Mouse (Mus musculus): Measurements from ENCODE around the gene Atp5c1. TPM values are rescaled to one million over a fixed set of nuclear protein-coding genes. Genes with fewer than 3 reads are reported as not detected.
A peak's percentile ranks its signal among the peaks of the same experiment; 100 is the strongest.

Atp5c1 gene
- polyA plus RNA-seq, 1 experiment from 2014 or later: 409 TPM

- Histone ChIP-seq H3K4me1 (replicated peaks) (0 out of 2 replicates have a peak, but pooled peaks cover 5% of the 10 kb centered on the region), H3K9ac (no peak overlapping the region), H3K4me3 (replicated peaks) (no peak overlapping the region), H3K9me3 (replicated peaks) (no peaks in the 10 kb centered on the region), H3K27me3 (no peaks in the 10 kb centered on the region), H3K27ac (0 out of 2 replicates have a peak overlapping the region, but pooled peaks have one; percentile 3), H3K4me2 (no peak overlapping the region), H3K36me3 (peaks cover 42% of the 10 kb centered on the region)
- WGBS (ENCODE audit: insufficient replicate concordance): 76% methylated on average over 14 of the region's 14 CpGs
- peak; percentile 67 for ATAC-seq (ENCODE audit: low read depth)
- no peak for DNase-seq
Observed at GRCm38 (mm10) chr2:10094327-10095100, 14.2 kb upstream of the Atp5c1 start.

GRCm38 (mm10) chr2:10087256-10087850, 7.0 kb upstream of the Atp5c1 start:
- Histone ChIP-seq H3K27me3 (no peaks in the 10 kb centered on the region), H3K4me1 (replicated peaks) (peaks cover 24% of the 10 kb centered on the region), H3K9me3 (replicated peaks) (no peaks in the 10 kb centered on the region), H3K27ac (no peak overlapping the region), H3K9ac (no peak overlapping the region), H3K4me3 (replicated peaks) (no peak overlapping the region), H3K4me2 (no peak overlapping the region), H3K36me3 (peaks cover 82% of the 10 kb centered on the region)
- no peak for ATAC-seq (ENCODE audit: low read depth)
- DNase-seq: no peak
- WGBS (ENCODE audit: insufficient replicate concordance): 82% methylated on average over 8 of the region's 8 CpGs

- Histone ChIP-seq H3K27me3 (no peaks in the 10 kb centered on the region), H3K9ac (no peak overlapping the region), H3K36me3 (peaks cover 41% of the 10 kb centered on the region), H3K4me1 (replicated peaks) (peaks cover 50% of the 10 kb centered on the region), H3K4me3 (replicated peaks) (no peak overlapping the region; the same call in 1 of the 2 replicates), H3K27ac (no peak overlapping the region), H3K9me3 (replicated peaks) (no peaks in the 10 kb centered on the region), H3K4me2 (no peak overlapping the region)
- 70% methylated on average over 1 of the region's 1 CpGs for WGBS (ENCODE audit: insufficient replicate concordance)
- ATAC-seq (ENCODE audit: low read depth) (no peak), DNase-seq (no peak)
Observed at GRCm38 (mm10) chr2:10082737-10083136, 2.4 kb upstream of the Atp5c1 start.

GRCm38 (mm10) chr2:10081453-10082080, 1.3 kb upstream of the Atp5c1 start:
- H3K4me2 ChIP-seq: peak overlapping the region; percentile 78
- WGBS (ENCODE audit: insufficient replicate concordance): 58% methylated on average over 5 of the region's 5 CpGs
- peak overlapping the region; percentile 96 for H3K9ac ChIP-seq
- no peaks in the 10 kb centered on the region for H3K9me3 ChIP-seq (replicated peaks)
- DNase-seq (peak; percentile 15), ATAC-seq (ENCODE audit: low read depth) (no peak)
- peak overlapping the region; percentile 39; the same call in 1 of the 2 replicates for H3K27ac ChIP-seq
- H3K4me1 ChIP-seq (replicated peaks): peaks cover 57% of the 10 kb centered on the region
- H3K36me3 ChIP-seq: peaks cover 31% of the 10 kb centered on the region
- no peaks in the 10 kb centered on the region for H3K27me3 ChIP-seq
- peak overlapping the region; percentile 87 for H3K4me3 ChIP-seq (replicated peaks)

- Histone ChIP-seq H3K27me3 (no peaks in the 10 kb centered on the region), H3K27ac (peak overlapping the region; percentile 80), H3K9ac (peak overlapping the region; percentile 96), H3K4me3 (replicated peaks) (peak overlapping the region; percentile 87), H3K9me3 (replicated peaks) (no peaks in the 10 kb centered on the region), H3K4me2 (peak overlapping the region; percentile 78), H3K4me1 (replicated peaks) (peaks cover 64% of the 10 kb centered on the region), H3K36me3 (peaks cover 29% of the 10 kb centered on the region)
- peak; percentile 41 for ATAC-seq (ENCODE audit: low read depth)
- DNase-seq: no peak
- under 1% methylated on average over 28 of the region's 28 CpGs for WGBS (ENCODE audit: insufficient replicate concordance)
Observed at GRCm38 (mm10) chr2:10079745-10080309, 483 bp downstream of the Atp5c1 start.

- Histone ChIP-seq H3K9me3 (replicated peaks) (no peaks in the 10 kb centered on the region), H3K4me3 (replicated peaks) (no peak overlapping the region), H3K27me3 (no peaks in the 10 kb centered on the region), H3K4me2 (no peak overlapping the region), H3K27ac (no peak overlapping the region), H3K4me1 (replicated peaks) (peaks cover 76% of the 10 kb centered on the region), H3K36me3 (peaks cover 37% of the 10 kb centered on the region), H3K9ac (no peak overlapping the region)
- 83% methylated on average over 8 of the region's 8 CpGs for WGBS (ENCODE audit: insufficient replicate concordance)
- ATAC-seq (ENCODE audit: low read depth) (no peak), DNase-seq (no peak)
Observed at GRCm38 (mm10) chr2:10076675-10077074, 3.6 kb downstream of the Atp5c1 start.

GRCm38 (mm10) chr2:10074470-10074869, 5.8 kb downstream of the Atp5c1 start:
- no peak overlapping the region for H3K4me3 ChIP-seq (replicated peaks)
- no peaks in the 10 kb centered on the region for H3K9me3 ChIP-seq (replicated peaks)
- peaks cover 74% of the 10 kb centered on the region for H3K4me1 ChIP-seq (replicated peaks)
- no peak for ATAC-seq (ENCODE audit: low read depth)
- 64% methylated on average over 7 of the region's 7 CpGs for WGBS (ENCODE audit: insufficient replicate concordance)
- H3K27ac ChIP-seq: no peak overlapping the region
- no peak for DNase-seq
- H3K27me3 ChIP-seq: no peaks in the 10 kb centered on the region
- H3K4me2 ChIP-seq: no peak overlapping the region
- H3K9ac ChIP-seq: no peak overlapping the region
- H3K36me3 ChIP-seq: peaks cover 43% of the 10 kb centered on the region

GRCm38 (mm10) chr2:10071751-10072150, 8.6 kb downstream of the Atp5c1 start:
- 51% methylated on average over 7 of the region's 7 CpGs for WGBS (ENCODE audit: insufficient replicate concordance)
- DNase-seq: no peak
- Histone ChIP-seq H3K4me2 (no peak overlapping the region), H3K9ac (no peak overlapping the region), H3K4me3 (replicated peaks) (no peak overlapping the region), H3K27ac (no peak overlapping the region), H3K4me1 (replicated peaks) (peaks cover 52% of the 10 kb centered on the region), H3K27me3 (no peaks in the 10 kb centered on the region), H3K36me3 (peaks cover 69% of the 10 kb centered on the region), H3K9me3 (replicated peaks) (no peaks in the 10 kb centered on the region)
- ATAC-seq (ENCODE audit: low read depth): peak; percentile 58; the same call in 1 of the 2 replicates

- no peak overlapping the region for H3K27ac ChIP-seq
- WGBS (ENCODE audit: insufficient replicate concordance): 73% methylated on average over 5 of the region's 5 CpGs
Observed at GRCm38 (mm10) chr2:10058836-10059235, 21.5 kb downstream of the Atp5c1 start.

GRCm38 (mm10) chr2:10051996-10052395, 28.3 kb downstream of the Atp5c1 start:
- no peak for DNase-seq
- H3K4me3 ChIP-seq (replicated peaks): no peak overlapping the region
- WGBS (ENCODE audit: insufficient replicate concordance): 81% methylated on average over 1 of the region's 1 CpGs
- no peak overlapping the region for H3K27ac ChIP-seq
- H3K36me3 ChIP-seq: peaks cover 28% of the 10 kb centered on the region
- no peaks in the 10 kb centered on the region for H3K27me3 ChIP-seq
- H3K4me2 ChIP-seq: no peak overlapping the region
- ATAC-seq (ENCODE audit: low read depth): no peak
- H3K9ac ChIP-seq: no peak overlapping the region
- no peaks in the 10 kb centered on the region for H3K9me3 ChIP-seq (replicated peaks)
- H3K4me1 ChIP-seq (replicated peaks): peaks cover 17% of the 10 kb centered on the region

More at GRCm38 (mm10) chr2:10058836-10059235, 21.5 kb downstream of the Atp5c1 start:
- H3K4me2 ChIP-seq: no peak overlapping the region
- no peak for DNase-seq
- no peak overlapping the region for H3K4me3 ChIP-seq (replicated peaks)
- peaks cover 90% of the 10 kb centered on the region for H3K36me3 ChIP-seq
- H3K9me3 ChIP-seq (replicated peaks): no peaks in the 10 kb centered on the region
- no peaks in the 10 kb centered on the region for H3K27me3 ChIP-seq
- no peak overlapping the region for H3K9ac ChIP-seq
- H3K4me1 ChIP-seq (replicated peaks): no peaks in the 10 kb centered on the region
- ATAC-seq (ENCODE audit: low read depth): no peak

- Histone ChIP-seq H3K9me3 (replicated peaks) (no peaks in the 10 kb centered on the region), H3K27me3 (no peaks in the 10 kb centered on the region), H3K27ac (no peak overlapping the region), H3K4me3 (replicated peaks) (no peak overlapping the region), H3K4me2 (no peak overlapping the region), H3K9ac (no peak overlapping the region), H3K4me1 (replicated peaks) (peaks cover 20% of the 10 kb centered on the region), H3K36me3 (peaks cover 19% of the 10 kb centered on the region)
- DNase-seq: no peak
- WGBS (ENCODE audit: insufficient replicate concordance): 77% methylated on average over 3 of the region's 3 CpGs
- no peak for ATAC-seq (ENCODE audit: low read depth)
Observed at GRCm38 (mm10) chr2:10050878-10051277, 29.4 kb downstream of the Atp5c1 start.

Measured in liver, embryonic 13.5 days (tissue).